Mouse (Mus musculus): ENCODE results near the gene Ccdc24.

The Ccdc24 gene

GRCm38 (mm10) chr4:117830124-117830551 lies 42.2 kb downstream of the Ccdc24 start:
- DNase-seq (ENCODE audit: low read depth, low spot score), result no peak

- peak; percentile 84 for DNase-seq (ENCODE audit: low read depth, low spot score)
Observed at GRCm38 (mm10) chr4:117829260-117830123, 42.9 kb downstream of the Ccdc24 start.

- DNase-seq (ENCODE audit: low read depth, low spot score), result no peak
Observed at GRCm38 (mm10) chr4:117828572-117829145, 43.7 kb downstream of the Ccdc24 start.

GRCm38 (mm10) chr4:117818032-117818431 lies 54.3 kb downstream of the Ccdc24 start:
- peak; percentile 28 for DNase-seq (ENCODE audit: low read depth, low spot score)

GRCm38 (mm10) chr4:117816776-117817175 lies 55.6 kb downstream of the Ccdc24 start:
- DNase-seq (ENCODE audit: low read depth, low spot score), result no peak
